Mouse (Mus musculus) liver, adult 2 months (tissue): ENCODE measurements around the gene Entpd3.

ENCODE experiments used
- CTCF ChIP-seq: fragments of 200-500 bp; IDR thresholded peaks from 2 replicates; pipeline ENCODE4 v1.5.1; 2011; ENCODE audit warnings: low read depth, low read length, control low read depth
- POLR2A ChIP-seq: fragments of 200-500 bp; IDR thresholded peaks from 2 replicates; pipeline ENCODE4 v1.6.1; 2011; ENCODE audit warnings: low read length, control low read depth; ENCODE audit not compliant: insufficient read depth; ENCODE audit errors: extremely low read depth

- no peak for TF ChIP-seq POLR2A
- TF ChIP-seq CTCF = no peak; the same call in 1 of the 2 replicates
Observed at GRCm38 (mm10) chr9:120502013-120502412, 37.6 kb upstream of the Entpd3 start.
